Mouse (Mus musculus) neural tube, embryonic 14.5 days (tissue): ENCODE results near the gene Gm42421. TPM values are rescaled to one million over a fixed set of nuclear protein-coding genes. Genes with fewer than 3 reads are reported as not detected.

Experiments
- ATAC-seq: fragments of 200-750 bp; cut with Nextera tagmentation; 2 replicates; pipeline ENCODE4 v1.8.0; 2017; ENCODE audit warnings: low read depth, mild to moderate bottlenecking, moderate TSS enrichment, moderate library complexity
- H3K27ac ChIP-seq: fragments of 300-500 bp; sonication (generic); 2 replicates; pipeline ENCODE4 v1.5.1; 2014; ENCODE audit warnings: low read depth, mild to moderate bottlenecking, control low read depth, low read length, moderate library complexity, mixed read lengths
- H3K27me3 ChIP-seq: fragments of 300-500 bp; sonication (generic); 2 replicates; pipeline ENCODE4 v1.6.1; 2014; ENCODE audit warnings: low read length; ENCODE audit not compliant: control insufficient read depth, insufficient read depth
- H3K36me3 ChIP-seq: fragments of 300-500 bp; sonication (generic); 2 replicates; pipeline ENCODE4 v1.6.1; 2014; ENCODE audit warnings: low read length, mixed read lengths; ENCODE audit not compliant: control insufficient read depth, insufficient read depth
- H3K4me1 ChIP-seq: fragments of 300-500 bp; sonication (generic); 2 replicates; pipeline ENCODE4 v1.6.1; 2014; ENCODE audit warnings: low read length; ENCODE audit not compliant: control insufficient read depth, insufficient read depth
- H3K4me2 ChIP-seq: fragments of 300-500 bp; sonication (generic); 2 replicates; pipeline ENCODE4 v1.6.1; 2014; ENCODE audit warnings: mild to moderate bottlenecking, low read depth, low read length, control low read depth
- H3K4me3 ChIP-seq: fragments of 300-500 bp; sonication (generic); 2 replicates; pipeline ENCODE4 v1.5.1; 2014; ENCODE audit warnings: low read depth, low read length, control low read depth, mixed read lengths
- H3K9ac ChIP-seq: fragments of 300-500 bp; sonication (generic); replicated peaks from 2 replicates; pipeline ENCODE4 v1.6.1; 2014; ENCODE audit warnings: low read depth, mild to moderate bottlenecking, control low read depth, low read length, mixed read lengths
- H3K9me3 ChIP-seq: fragments of 300-500 bp; sonication (generic); 2 replicates; pipeline ENCODE4 v1.6.1; 2016; ENCODE audit warnings: low read length; ENCODE audit not compliant: control insufficient read depth
- WGBS: fragments of 180-500 bp; shearing (Covaris S2); extraction: QIAGEN DNeasy Blood & Tissue Kit; methylation state at CpG from one replicate; pipeline ENCODE4 v1.1.7; 2014; 5-methylcytosine and 5-hydroxymethylcytosine counted together
- polyA plus RNA-seq: library from polyadenylated mRNA; unstranded; fragments of >200 nt; fragmentation: Nextera tagmentation; extraction: Ambion mirVana; gene quantifications from 2 replicates; pipeline ENCODE4 v1.2.1, GENCODE M21; 2014

Gene Gm42421
- polyA plus RNA-seq, 1 experiment from 2014 or later = 3.1 TPM

- WGBS = 93% methylated on average over 6 of the region's 6 CpGs
- ATAC-seq = no peak
Observed at GRCm38 (mm10) chr5:143957101-143957500, 29.1 kb downstream of the Gm42421 start.

GRCm38 (mm10) chr5:143959551-143959950, 31.6 kb downstream of the Gm42421 start:
- H3K36me3 ChIP-seq = no peaks in the 10 kb centered on the region
- WGBS = 93% methylated on average over 11 of the region's 11 CpGs
- no peak overlapping the region for H3K9ac ChIP-seq
- no peaks in the 10 kb centered on the region for H3K4me1 ChIP-seq
- no peak overlapping the region for H3K27ac ChIP-seq
- no peak overlapping the region for H3K4me3 ChIP-seq
- no peaks in the 10 kb centered on the region for H3K27me3 ChIP-seq
- H3K9me3 ChIP-seq = no peaks in the 10 kb centered on the region
- H3K4me2 ChIP-seq = no peak overlapping the region
- ATAC-seq = no peak

More at GRCm38 (mm10) chr5:143957101-143957500, 29.1 kb downstream of the Gm42421 start:
- no peaks in the 10 kb centered on the region for H3K4me1 ChIP-seq
- H3K4me3 ChIP-seq = no peak overlapping the region
- H3K4me2 ChIP-seq = no peak overlapping the region
- H3K27ac ChIP-seq = no peak overlapping the region
- H3K9me3 ChIP-seq = no peaks in the 10 kb centered on the region
- no peaks in the 10 kb centered on the region for H3K36me3 ChIP-seq
- no peak overlapping the region for H3K9ac ChIP-seq
- no peaks in the 10 kb centered on the region for H3K27me3 ChIP-seq

GRCm38 (mm10) chr5:143961176-143961575, 33.2 kb downstream of the Gm42421 start:
- no peak overlapping the region for H3K9ac ChIP-seq
- no peaks in the 10 kb centered on the region for H3K36me3 ChIP-seq
- 86% methylated on average over 8 of the region's 8 CpGs for WGBS
- H3K27me3 ChIP-seq = no peaks in the 10 kb centered on the region
- no peak overlapping the region for H3K27ac ChIP-seq
- no peaks in the 10 kb centered on the region for H3K9me3 ChIP-seq
- no peak overlapping the region for H3K4me2 ChIP-seq
- ATAC-seq = no peak
- no peak overlapping the region for H3K4me3 ChIP-seq
- H3K4me1 ChIP-seq = no peaks in the 10 kb centered on the region

- no peak overlapping the region for H3K4me2 ChIP-seq
- H3K36me3 ChIP-seq = no peaks in the 10 kb centered on the region
- no peaks in the 10 kb centered on the region for H3K9me3 ChIP-seq
- H3K27me3 ChIP-seq = no peaks in the 10 kb centered on the region
- no peak for ATAC-seq
- no peak overlapping the region for H3K27ac ChIP-seq
- 83% methylated on average over 12 of the region's 12 CpGs for WGBS
- H3K4me1 ChIP-seq = no peaks in the 10 kb centered on the region
- H3K9ac ChIP-seq = no peak overlapping the region
- H3K4me3 ChIP-seq = no peak overlapping the region
Observed at GRCm38 (mm10) chr5:143965586-143966345, 37.8 kb downstream of the Gm42421 start.

- no peaks in the 10 kb centered on the region for H3K27me3 ChIP-seq
- 86% methylated on average over 12 of the region's 12 CpGs for WGBS
Observed at GRCm38 (mm10) chr5:143966671-143967070, 38.7 kb downstream of the Gm42421 start.

GRCm38 (mm10) chr5:143972628-143973027, 44.7 kb downstream of the Gm42421 start:
- H3K27ac ChIP-seq = no peak overlapping the region
- no peaks in the 10 kb centered on the region for H3K27me3 ChIP-seq
- H3K4me2 ChIP-seq = no peak overlapping the region
- H3K4me3 ChIP-seq = no peak overlapping the region
- no peak for ATAC-seq
- no peaks in the 10 kb centered on the region for H3K36me3 ChIP-seq
- no peaks in the 10 kb centered on the region for H3K9me3 ChIP-seq
- no peaks in the 10 kb centered on the region for H3K4me1 ChIP-seq
- WGBS = 89% methylated on average over 3 of the region's 3 CpGs
- H3K9ac ChIP-seq = no peak overlapping the region

More at GRCm38 (mm10) chr5:143966671-143967070, 38.7 kb downstream of the Gm42421 start:
- Histone ChIP-seq H3K4me1 (no peaks in the 10 kb centered on the region), H3K9me3 (no peaks in the 10 kb centered on the region), H3K36me3 (no peaks in the 10 kb centered on the region), H3K9ac (no peak overlapping the region), H3K4me2 (no peak overlapping the region), H3K27ac (no peak overlapping the region), H3K4me3 (no peak overlapping the region)
- no peak for ATAC-seq

GRCm38 (mm10) chr5:143974931-143975630, 47.1 kb downstream of the Gm42421 start:
- H3K4me1 ChIP-seq = no peaks in the 10 kb centered on the region
- no peaks in the 10 kb centered on the region for H3K9me3 ChIP-seq
- H3K27me3 ChIP-seq = no peaks in the 10 kb centered on the region
- H3K27ac ChIP-seq = no peak overlapping the region
- 51% methylated on average over 4 of the region's 4 CpGs for WGBS
- no peak overlapping the region for H3K4me2 ChIP-seq
- H3K9ac ChIP-seq = no peak overlapping the region
- ATAC-seq = peak; percentile 44; the same call in 1 of the 2 replicates
- no peak overlapping the region for H3K4me3 ChIP-seq
- no peaks in the 10 kb centered on the region for H3K36me3 ChIP-seq

- H3K27me3 ChIP-seq = no peaks in the 10 kb centered on the region
- H3K36me3 ChIP-seq = no peaks in the 10 kb centered on the region
- WGBS = 75% methylated on average over 2 of the region's 2 CpGs
- no peak overlapping the region for H3K27ac ChIP-seq
- ATAC-seq = no peak
- no peak overlapping the region for H3K4me2 ChIP-seq
- no peaks in the 10 kb centered on the region for H3K9me3 ChIP-seq
- no peak overlapping the region for H3K4me3 ChIP-seq
- H3K9ac ChIP-seq = no peak overlapping the region
- no peaks in the 10 kb centered on the region for H3K4me1 ChIP-seq
Observed at GRCm38 (mm10) chr5:143975631-143975933, 47.6 kb downstream of the Gm42421 start.

GRCm38 (mm10) chr5:143976232-143976631, 48.3 kb downstream of the Gm42421 start:
- no peak overlapping the region for H3K4me2 ChIP-seq
- H3K4me3 ChIP-seq = no peak overlapping the region
- H3K9me3 ChIP-seq = no peaks in the 10 kb centered on the region
- ATAC-seq = no peak
- H3K36me3 ChIP-seq = no peaks in the 10 kb centered on the region
- 88% methylated on average over 11 of the region's 11 CpGs for WGBS
- no peaks in the 10 kb centered on the region for H3K27me3 ChIP-seq
- H3K4me1 ChIP-seq = 0 out of 2 replicates have a peak, but pooled peaks cover 3% of the 10 kb centered on the region
- no peak overlapping the region for H3K27ac ChIP-seq
- no peak overlapping the region for H3K9ac ChIP-seq
